Mouse (Mus musculus) cerebellum, adult 9-11 months (tissue): ENCODE results near the gene Tex52.
"Not testable (repeated sequence)": the region's sequence is repeated elsewhere in the genome, so short reads cannot be mapped to it uniquely, and the experiment has no call there.

ENCODE experiments used
- DNase-seq: peaks from one replicate; pipeline ENCODE4 v3.0.0; 2022

Tex52 gene

DNA sequence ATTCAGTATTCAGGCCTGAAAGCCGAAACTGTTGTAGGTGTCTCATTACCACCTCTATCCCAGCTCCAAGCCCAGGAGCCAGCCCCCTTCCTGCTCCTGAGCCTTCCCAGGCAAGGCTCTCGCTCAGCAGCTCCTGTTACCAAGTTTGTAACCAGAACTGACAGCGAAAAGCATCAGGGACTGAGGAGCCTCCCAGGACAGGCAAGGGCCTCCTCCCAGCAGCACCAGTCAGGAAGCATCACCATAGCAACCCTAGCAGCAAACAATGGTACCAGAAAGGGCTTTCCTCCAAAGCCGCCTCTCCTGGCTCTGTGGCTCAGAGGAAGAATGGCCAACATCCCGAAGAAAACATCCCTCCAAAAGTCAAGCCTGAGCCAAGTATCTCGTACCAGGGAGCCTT lies at the start of gene Tex52, which contains the start of gene Gm44596:
Tex52 (plus strand) TSS at position 265 of the 400 bp plus-strand sequence.
Gm44596 (plus strand) TSS at position 312 of the 400 bp plus-strand sequence.
- no peak for DNase-seq

DNA sequence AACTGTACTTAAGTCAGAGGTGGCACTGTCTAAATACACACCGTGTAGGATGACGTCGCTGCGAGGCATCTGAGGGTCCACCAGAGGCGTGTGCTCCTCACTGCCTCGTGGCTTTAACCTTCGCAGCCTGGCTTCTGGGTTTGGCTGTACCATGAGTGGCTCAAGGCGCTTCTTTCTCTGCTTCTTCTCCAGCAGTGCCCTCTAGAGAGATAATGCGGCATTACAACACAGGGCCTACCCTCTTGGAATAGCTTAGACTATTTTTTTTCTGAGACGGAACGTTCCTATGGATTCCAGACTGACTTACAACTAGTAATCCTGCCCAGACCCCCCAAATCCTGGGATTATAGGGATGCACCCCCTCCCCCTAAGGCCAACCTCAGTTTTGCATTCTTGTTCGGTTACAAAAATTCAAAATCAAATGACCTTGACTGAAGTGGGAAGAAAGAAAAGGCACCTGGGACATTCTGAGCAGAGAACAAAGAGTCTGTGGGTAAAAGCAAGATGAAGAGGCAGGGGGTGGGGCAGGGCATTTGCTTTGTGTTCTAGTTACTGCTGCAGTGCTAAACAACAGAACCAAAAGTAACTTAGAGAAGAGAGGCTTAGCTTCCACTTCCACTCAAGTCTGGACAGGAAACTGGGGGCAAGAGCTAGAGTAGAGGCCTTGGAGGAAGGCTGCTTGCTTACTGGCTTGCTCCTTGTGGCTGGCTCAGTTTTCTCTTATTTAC lies 40.7 kb upstream of the Tex52 start:
- DNase-seq, result peak; percentile 75

DNA sequence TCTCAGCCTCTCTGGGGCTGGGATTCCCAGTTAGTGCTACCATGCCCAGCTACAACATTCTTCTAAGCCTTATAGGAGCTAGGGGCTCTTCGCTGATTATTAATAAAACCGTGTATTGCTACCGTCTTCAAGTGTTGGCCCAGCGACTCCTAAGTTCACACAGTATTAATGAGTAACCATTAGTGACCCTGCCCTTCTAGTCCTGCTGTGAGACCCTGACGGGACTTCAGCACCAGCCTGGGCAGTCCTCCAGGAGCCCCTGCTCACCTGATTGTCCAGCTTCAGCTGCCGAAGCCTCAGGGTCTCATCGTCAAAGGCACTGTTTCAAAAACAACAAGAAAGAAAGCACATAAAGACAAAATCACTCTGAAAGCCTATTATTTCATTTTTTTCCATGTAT lies 37.8 kb upstream of the Tex52 start:
- DNase-seq, result no peak

DNA sequence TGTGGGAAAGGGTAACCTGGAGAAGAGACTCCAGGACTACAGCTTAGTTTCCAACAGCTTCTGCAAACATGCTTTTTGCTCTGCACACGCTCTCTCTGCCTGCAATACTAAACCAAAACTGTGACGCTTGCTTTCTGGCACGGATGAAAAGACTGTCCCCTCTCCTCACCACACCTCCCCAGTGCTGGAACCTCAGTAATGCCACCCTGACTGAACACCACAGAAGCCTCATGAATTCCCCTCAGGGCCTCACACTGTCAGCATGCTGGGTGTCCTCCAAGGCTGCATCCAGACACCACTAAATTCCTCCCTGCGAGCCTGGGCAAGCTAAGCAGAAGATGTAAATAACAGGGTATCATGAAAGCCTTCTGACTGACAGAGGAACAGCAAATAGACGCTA lies 36.4 kb upstream of the Tex52 start:
- no peak for DNase-seq

DNA sequence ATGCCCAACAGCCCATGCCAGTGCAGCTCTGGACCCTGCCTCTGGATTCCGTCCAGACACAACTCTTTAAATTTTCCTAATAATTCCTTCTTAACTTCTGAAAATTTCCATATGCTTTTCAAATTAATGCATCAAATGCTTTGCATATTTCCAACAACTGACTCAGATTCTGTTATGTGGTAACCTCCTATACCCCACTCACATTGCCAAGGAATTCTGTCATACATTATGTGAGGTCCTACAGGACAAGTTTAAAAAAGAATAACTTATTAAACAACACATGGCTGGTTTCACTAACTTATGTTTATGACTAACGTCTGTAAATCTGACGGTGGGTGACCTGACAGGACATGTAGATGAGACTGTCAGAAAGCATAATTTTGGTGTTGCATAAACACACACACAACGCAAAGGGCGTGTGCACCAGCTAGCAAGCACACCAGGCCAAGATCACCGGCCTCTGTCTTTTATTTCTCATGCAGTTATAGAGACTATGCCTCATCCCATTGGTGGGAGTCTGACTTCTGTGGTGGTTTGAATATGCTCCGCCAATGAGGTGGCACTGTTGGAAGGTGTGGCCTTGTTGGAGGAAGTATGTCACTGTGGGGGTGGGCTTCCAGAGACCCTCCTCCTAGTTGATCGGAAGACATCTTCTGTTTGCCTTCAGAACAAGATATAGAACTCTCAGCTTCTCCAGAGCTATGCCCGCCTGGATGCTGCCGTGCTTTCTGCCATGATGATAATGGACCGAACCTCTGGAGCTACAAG lies 33.1 kb upstream of the Tex52 start:
- no peak for DNase-seq

DNA sequence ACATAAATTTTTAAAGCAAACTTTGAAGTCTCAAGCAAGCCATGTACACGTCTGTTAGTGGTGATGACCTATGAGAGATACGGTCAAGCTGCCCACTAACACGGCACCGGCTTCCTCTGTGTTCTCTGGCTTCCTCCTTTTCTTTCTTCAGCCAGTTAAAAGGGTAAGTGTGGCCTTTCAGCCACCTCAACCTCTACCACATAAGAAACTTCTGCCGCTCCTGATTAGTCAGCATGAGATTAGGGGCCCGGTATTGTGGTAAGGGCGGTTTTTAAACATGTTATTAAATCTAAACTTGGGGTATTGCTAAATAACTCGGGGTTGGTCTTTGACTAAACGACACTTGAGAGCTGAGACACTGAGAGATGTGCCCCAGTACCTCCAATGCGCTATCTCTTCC lies 29.6 kb upstream of the Tex52 start:
- DNase-seq, result no peak

DNA sequence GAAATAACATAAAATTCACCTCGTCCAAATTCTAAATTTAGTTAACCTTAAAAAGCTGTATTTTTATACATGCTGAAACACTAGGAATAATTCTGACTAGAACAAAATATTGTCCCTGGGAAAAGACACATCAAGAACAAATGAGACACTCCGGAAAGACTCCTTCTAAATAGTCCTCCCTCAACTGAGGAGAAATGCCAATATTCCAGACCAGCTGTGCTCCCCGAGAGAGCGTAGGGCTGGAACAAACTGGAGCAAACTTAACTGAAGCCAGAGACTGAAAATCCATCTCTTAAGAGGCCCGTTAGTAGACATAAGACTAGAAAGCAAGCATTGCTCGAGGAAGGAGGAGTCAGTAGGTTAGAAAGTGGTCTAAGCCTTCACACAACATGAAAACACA lies 28.5 kb upstream of the Tex52 start:
- no peak for DNase-seq

DNA sequence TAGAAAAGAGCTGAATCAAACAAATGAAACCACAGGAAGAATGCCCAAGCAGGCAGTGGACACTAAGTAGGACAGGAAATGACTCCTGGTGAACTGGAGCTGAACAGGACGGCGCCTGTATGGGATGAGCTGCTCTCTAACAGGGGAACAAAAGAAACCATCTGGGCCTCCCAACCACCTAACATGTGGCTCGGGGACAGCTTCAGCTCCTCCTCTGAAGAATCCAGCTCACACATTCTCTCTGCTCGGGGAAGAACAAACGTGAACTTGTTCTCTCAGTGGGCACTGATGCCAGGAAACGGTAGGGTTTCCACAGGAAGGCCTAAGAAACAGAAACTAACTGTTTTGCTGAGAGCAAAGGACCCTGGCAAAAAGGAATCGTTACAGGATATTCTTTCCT lies 25.5 kb upstream of the Tex52 start:
- DNase-seq, result peak; percentile 52

DNA sequence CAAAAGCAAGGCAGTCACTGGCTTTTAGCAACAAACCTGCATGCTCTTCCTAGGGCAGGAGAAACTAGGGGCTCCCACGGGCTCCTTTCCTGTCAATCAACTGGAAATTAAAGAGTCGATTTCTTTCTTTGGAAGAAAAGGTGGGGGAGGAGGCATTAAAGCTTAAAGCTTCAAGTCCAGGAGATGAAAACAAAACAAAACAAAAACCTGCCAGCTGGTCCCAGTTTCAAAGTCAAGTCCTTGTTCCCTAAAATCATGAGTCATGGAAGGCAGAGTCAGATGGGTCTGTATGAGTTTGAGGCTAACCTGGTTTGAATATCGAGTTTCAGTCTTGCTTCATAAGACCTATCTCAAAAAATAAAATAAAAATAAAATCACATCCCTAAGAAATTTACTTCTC lies 21.1 kb upstream of the Tex52 start:
- no peak for DNase-seq

DNA sequence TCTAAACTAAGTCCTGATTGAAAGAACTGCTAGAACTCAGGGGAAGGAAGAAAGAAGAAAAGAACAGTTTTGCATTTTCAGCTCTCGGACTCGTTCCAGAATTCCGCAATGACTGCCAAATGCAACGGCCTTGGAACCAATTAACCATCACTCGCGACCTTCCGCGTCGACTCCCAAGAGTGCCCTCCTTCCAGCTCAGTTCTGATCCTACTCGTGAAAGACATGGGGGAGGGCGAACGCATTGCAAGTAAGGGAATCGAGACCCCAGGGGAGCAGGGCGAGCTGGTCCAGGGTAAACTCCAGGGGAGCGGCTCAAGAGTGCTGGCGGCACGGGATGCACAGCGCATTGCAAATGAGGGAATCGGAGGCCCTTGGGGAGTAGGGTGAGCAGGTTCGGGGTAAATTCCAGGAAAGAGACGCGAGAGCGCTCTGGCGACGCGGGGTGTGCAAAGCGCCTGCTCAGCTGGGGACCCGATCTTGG lies 20.0 kb upstream of the Tex52 start:
- peak; percentile 73 for DNase-seq

DNA sequence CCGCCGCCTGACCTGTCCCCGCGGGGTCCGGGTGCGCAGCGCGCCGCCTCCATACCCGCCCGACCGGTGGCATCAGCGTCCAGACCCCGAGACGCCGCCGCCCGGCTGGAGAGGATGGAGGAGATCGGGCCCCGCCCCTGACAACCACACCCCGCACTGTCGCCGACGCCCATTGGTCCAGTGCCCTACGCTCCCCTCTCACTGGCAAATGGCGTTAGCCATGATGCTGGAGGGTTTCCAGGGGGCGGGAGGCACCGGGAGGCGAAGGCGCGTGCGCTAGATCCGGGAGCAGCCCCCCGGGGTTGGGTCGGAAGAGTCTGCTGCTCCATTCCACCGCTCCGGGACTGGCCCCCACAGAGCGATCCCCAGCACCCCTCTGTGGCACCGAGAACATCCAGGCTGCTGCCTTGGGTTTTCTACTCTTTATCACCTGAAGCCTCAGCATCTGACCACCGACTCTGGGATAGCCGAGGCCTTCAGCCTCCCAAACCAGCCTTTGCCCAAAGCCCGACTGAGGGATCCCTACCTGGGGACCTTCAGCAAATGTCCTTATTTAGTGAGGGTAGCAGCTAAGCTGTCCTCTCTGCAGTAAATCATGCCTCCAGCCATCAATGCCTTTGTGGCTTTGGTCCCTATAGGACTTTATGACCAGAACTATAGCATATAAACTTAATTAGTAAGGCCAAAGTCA lies 19.4 kb upstream of the Tex52 start, which contains the start of gene Tulp3:
Tulp3 (minus strand) TSS at position 126 of the 691 bp plus-strand sequence.
- DNase-seq, result peak; percentile 98

DNA sequence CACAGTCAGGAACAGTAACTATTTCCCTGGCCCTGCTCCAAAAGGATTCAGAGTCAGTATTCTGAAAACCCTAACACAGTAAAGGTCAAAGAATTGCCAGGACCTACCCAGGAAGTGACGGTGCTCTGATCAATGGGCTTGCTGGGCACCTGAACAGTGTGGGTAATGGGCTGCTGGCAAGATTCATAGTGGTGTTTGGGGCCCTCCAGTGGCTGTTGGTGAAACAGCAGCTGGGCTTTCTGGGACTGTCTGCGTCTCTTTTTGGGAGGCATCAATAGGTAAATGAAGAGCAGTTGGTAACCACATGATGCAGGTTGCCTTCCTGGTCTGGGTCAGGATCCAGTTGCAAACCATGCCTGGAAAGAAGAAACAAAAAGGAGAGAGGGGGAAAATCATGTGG lies 16.3 kb upstream of the Tex52 start:
- peak; percentile 69 for DNase-seq

DNA sequence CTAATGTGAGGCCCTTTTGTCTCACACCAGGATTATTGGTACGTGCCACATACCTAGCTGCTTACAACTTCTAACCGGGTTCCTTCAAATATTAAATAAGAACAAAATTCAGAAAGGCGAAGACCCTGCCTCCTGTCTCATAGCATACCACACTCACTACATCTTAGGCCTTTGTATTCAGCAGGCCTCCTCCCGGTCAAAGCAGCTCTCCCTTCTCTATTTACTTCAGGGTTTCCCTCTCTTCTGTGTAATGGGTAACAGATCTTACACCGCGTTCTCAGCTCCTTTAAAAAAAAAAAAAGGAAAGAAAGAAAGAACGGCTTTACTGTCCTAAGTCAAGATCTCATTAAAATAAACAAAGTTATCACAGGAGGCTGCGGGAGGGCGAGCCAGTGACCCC lies 13.4 kb upstream of the Tex52 start:
- no peak for DNase-seq

DNA sequence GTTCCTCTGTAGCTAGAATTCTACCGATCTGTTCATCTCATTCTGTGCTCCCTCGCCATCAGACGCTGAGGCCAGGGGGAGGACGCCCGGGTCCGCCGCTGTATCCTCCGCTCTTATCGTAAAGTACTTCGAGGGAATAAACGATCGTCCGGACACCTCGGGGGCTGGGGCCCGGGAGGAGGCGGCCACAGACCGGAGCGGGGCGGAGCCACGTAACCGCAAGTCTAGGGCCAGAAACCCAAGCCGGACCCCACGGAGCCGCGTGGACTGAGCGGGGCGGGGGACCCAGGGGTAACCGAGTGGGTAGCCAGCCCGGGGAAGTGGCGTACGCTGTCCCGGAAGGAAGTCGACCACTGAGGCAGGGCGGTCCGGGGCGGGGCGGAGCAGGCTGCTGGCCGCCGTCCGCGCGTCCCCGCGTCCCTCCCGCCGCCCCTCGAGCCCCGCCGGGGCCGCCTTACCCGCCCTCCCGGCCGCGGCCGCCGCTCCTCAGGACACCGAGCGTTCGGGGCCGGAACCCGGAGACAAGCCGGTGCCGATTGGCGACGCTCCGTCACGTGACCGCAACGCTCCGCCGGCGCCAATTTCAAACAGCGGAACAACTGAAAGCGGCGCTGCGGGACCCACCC lies 12.8 kb upstream of the Tex52 start, which contains the start of the genes Rhno1 and Foxm1:
Rhno1 (minus strand) TSS at position 531 of the 626 bp plus-strand sequence.
Foxm1 (plus strand) TSS at position 587 of the 626 bp plus-strand sequence.
- peak; percentile 85 for DNase-seq

DNA sequence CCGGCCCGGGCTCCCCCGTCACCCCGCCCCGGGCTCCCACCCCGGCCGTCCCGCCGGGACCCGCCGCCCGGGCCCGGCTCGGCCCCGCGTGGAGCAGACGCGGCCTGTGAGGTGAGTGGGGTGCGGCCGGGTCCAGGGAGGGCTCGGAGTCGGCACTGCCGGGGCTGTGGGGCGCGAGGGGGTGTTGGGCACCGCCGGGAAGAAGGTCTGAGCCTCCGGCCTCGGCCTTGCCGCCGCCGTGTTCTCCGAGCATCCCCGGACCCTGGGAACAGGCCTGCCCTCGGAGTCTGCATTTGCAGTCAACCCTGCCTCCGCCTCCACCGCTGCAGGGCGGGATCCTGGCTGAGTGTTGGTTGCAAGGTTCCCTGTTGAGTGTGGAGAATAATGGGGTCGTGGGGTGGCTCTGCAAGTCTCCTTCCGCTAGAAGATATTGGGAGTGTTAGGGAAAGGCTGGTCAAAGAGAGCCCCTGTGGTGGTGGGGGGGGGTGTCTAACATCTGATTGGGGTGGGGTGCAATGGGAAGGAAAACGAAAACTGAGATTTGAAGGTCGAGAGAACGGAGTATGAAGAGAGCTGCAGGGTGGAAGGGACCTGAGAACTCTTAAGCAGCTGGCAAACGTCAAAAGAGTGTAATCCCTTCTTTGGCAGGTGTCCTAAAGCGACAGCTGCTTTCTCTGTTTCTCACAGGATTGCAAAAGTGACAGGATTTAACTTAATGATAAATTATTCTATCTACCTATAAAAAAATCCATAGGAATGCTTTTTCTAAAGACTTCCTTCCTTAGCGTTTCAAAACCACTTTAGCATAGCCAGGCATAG lies 12.0 kb upstream of the Tex52 start:
- DNase-seq, result no peak

DNA sequence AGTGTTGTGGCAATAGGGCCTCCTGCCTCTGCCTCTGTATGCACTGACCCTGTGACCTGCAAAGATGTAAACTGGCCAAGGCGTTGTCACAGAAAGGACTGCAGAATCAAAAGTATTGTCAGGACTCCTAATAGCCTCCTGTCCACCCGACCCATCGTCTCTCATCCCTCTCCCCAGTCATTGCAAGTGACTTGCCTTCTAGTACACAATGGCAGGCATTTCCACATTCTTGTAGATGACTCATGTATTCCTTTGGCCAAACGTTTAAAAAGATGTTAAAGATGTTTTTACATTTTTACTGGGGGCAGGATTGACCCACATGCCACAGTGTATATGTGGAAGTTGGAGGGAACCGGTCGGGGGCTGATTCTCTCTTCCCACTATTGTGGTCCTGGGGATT lies 10.5 kb upstream of the Tex52 start:
- DNase-seq, result no peak

DNA sequence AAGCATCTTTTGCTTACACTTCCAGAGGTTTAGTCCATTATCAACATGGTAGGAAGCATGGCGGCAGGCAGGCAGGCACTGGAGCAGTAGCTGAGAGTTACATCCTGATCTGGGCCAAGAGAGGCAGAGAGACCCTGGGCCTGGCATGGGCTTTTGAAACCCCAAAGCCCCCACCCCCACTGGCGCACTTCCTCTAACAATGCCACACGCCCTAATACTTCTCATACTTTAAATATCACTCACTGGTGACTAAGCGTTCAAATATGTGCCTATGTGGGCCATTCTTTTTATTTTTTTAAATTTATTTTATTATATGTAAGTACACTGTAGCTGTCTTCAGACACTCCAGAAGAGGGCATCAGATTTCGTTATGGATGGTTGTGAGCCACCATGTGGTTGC lies 8.8 kb upstream of the Tex52 start:
- no peak for DNase-seq

DNA sequence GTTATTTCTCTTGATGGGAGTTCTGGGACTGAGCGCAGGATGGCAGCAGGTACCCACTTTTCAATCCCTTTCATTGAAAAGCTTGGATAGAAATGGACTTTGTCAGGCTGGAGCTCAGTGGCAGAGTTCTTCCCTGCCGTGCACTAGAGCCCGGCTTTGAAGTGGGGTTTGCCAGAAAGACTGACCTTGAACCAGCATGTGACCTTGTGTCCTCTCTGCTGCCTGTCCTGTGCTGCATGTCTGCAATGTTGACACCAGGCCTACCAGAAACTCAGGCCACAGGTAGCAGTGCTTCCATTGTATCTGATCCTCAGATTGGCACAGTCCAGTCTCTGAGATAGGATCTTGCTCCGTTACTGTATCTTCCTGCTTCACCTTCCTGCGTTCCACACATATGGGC lies 5.2 kb upstream of the Tex52 start:
- DNase-seq, result no peak

DNA sequence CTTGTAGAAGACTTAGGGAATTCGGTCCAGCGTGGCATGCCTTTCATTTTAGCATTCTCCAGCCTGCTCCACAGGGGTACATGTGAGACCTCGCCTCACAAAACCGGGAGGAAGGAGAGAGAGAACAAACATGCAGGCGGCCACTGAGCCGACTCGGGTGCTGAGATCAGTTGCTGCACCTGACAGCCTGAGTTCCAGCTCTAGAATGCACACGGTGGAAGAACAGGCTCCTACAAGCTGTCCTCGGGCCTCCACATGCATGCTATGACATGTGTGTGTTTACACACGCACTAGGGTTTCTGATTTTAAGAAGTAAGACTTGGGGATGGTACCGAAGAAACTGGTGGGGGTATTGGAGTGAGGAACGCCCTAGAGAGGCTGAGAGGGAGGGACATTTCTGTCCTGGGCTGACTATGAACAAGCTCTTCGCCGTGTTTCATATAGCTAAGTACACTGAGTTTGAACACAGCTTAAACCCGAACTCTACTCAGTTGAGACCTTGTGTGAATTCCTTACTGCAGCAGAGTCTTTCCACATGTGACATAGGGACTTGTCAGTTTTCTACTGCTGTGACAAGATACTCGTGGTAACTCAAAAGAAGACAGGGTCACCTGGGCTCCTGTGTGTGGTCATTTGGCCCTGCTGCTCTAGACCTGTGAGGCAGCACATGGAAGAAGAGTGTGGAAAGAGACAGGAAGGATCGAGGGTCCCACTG lies 1.3 kb downstream of the Tex52 start:
- DNase-seq, result no peak

DNA sequence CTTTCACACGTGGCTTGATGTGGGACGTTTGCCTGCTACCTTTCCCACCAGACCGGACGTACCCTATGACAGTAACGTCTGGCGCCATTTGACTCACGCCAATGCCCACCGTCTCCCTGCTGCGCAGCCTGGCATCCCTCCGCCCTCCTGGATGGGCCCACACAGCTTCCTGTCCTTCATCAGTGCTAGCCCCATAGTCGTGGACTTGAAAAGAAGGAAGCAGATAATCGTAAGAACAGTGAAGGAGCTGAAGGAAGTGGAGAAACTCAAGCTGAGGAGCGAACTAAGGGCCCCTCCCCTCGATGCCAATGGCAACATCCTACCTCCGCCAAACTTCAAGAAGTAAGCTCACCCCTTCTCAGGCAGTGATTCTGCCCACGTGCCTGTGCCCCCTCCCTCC lies 4.4 kb downstream of the Tex52 start:
- no peak for DNase-seq

DNA sequence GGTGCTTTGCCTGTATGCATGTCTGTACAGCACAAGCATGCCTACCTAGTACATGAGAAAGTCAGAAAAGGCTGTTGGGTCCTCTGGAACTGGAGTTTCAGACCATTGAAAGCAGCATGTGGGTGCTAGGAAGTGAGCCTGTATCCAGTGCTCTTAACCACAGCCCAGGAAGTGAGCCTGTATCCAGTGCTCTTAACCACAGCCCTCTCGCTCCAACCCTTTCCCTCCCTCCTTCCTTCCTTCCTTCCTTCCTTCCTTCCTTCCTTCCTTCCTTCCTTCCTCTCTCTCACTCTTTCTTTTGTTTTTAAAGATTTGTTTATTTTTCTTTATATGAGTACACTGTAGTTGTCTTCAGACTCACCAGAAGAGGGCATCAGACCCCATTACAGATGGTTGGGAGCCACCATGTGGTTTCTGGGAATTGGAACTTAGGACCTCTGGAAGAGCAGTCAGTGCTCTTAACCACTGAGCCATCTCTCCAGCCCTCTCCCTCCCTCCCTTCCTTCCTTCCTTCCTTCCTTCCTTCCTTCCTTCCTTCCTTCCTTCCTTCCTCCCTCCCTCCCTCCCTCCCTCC lies 5.4 kb downstream of the Tex52 start:
- not testable (repeated sequence) for DNase-seq
